Mouse (Mus musculus): ENCODE results near the gene Lmod2. TPM values are rescaled to one million over a fixed set of nuclear protein-coding genes. Genes with fewer than 3 reads are reported as not detected.

Gene Lmod2
- total and polyA plus RNA-seq, 3 experiments: 191 to 757 (median 691) TPM

DNA sequence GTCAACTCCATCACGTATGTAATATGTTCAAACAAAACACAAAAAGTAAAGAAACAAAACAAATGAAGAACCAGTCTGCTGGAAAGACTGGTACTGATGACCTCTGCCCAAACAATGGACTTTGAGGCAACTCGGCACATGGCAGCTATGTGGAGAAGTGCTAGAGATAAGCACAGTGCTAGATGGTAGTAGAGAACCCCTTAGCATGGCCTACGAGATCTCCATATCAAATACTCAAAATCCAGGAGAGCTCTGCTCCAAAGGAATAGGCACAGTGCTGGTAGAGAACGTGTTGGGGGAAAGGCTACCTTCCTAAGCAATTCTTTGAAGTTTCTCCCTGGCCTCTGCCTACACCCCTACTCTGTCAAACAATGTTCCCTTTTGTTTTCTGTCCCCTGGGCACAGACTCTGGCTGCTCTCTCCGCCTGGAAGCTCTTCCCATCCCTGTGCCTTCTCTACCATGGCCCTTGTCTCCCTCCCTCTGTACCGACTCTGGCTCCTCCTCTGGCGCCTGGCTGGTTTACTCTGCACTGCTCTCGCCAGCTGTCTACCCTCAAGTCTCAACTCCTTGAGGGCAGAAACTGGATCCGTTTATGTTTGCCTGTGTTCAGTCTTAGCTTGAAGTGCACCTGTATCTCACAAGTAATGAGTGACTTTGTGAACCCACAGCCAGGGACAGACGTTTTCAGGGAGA is 5.9 kb upstream of the Lmod2 start:
- H3K4me3 ChIP-seq: no peak overlapping the region
- H3K36me3 ChIP-seq (ENCODE audit: control insufficient read depth, insufficient read depth, low read length): peaks cover 8% of the 10 kb centered on the region
- no peak overlapping the region; the same call in 1 of the 2 replicates for H3K9ac ChIP-seq (ENCODE audit: low read depth, low read length)
- peak overlapping the region; percentile 28; the same call in 1 of the 2 replicates for H3K27ac ChIP-seq
- peaks cover 5% of the 10 kb centered on the region for H3K4me1 ChIP-seq (ENCODE audit: control insufficient read depth, insufficient read depth, low read length)
- intact Hi-C loops (cut with DNase I): no loop called here
- H3K79me2 ChIP-seq (replicated peaks; ENCODE audit: control insufficient read depth, insufficient read depth, low read length): no peaks in the 10 kb centered on the region
- TF ChIP-seq EP300 (IDR thresholded peaks at IDR 0.05; ENCODE audit: insufficient read depth, low read depth, low read length) (no peak), CTCF (IDR thresholded peaks at IDR 0.05) (no peak), POLR2A (IDR thresholded peaks at IDR 0.05; ENCODE audit: insufficient read depth, low read depth, low read length) (no peak)
- WGBS: 49% methylated on average over 10 of the region's 10 CpGs
- no peaks in the 10 kb centered on the region for H3K27me3 ChIP-seq (ENCODE audit: control insufficient read depth, insufficient read depth, low read length)
- no peak for DNase-seq

DNA sequence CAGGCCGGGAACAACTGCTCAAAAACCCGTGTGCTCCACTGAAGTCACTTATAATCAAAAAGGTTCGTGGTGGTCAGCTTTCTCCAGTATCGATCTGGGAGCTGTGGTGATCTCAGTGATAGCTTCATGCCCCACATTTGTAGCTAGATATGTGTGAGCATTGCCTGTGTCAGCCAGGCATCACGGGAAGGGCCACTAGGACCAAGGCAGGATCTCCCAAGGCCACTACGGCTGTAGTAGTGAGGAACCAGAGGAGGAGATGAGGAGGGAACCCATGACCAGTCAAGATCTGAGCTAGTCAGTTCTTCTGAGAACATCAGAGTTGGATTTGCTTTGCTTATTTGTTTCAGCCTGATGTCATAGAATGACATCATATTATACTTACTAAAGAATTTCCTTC is 1.6 kb downstream of the Lmod2 start:
- TF ChIP-seq EP300 (IDR thresholded peaks at IDR 0.05; ENCODE audit: insufficient read depth, low read depth, low read length) (no peak), CTCF (IDR thresholded peaks at IDR 0.05) (no peak), POLR2A (IDR thresholded peaks at IDR 0.05; ENCODE audit: insufficient read depth, low read depth, low read length) (peak; percentile 68)
- intact Hi-C loops (cut with DNase I): loop anchor here (5.0 kb wide), 1 partner anchor 57 kb away; no protein-coding TSS in a partner anchor
- Histone ChIP-seq H3K27ac (peak overlapping the region; percentile 97), H3K4me1 (ENCODE audit: control insufficient read depth, insufficient read depth, low read length) (peaks cover 8% of the 10 kb centered on the region), H3K9ac (ENCODE audit: low read depth, low read length) (peak overlapping the region; percentile 75), H3K27me3 (ENCODE audit: control insufficient read depth, insufficient read depth, low read length) (no peaks in the 10 kb centered on the region), H3K36me3 (ENCODE audit: control insufficient read depth, insufficient read depth, low read length) (peaks cover 17% of the 10 kb centered on the region), H3K79me2 (replicated peaks; ENCODE audit: control insufficient read depth, insufficient read depth, low read length) (no peaks in the 10 kb centered on the region), H3K4me3 (peak overlapping the region; percentile 42)
- 48% methylated on average over 6 of the region's 6 CpGs for WGBS
- DNase-seq: no peak

DNA sequence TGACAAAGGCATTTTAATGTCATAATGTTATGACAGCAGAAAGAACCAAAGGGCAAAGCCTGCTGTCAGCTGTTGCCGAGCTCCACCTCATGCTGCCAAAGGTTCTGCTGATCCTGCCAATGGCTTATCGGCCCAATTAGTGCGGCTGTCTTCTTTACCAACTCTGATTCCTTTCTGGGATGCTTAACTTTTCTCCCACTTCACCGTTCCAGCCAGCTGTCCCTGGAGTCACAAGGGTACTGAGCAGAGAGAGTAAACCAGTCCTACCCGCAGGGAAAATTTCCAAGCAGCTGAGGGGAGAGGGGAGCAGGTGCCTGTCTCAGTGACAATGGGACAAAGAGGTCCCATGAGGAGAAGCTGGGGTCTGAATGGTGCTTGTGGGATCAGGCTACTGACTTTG is 2.1 kb downstream of the Lmod2 start:
- Histone ChIP-seq H3K9ac (ENCODE audit: low read depth, low read length) (peak overlapping the region; percentile 85), H3K4me3 (peak overlapping the region; percentile 42), H3K79me2 (replicated peaks; ENCODE audit: control insufficient read depth, insufficient read depth, low read length) (no peaks in the 10 kb centered on the region), H3K27me3 (ENCODE audit: control insufficient read depth, insufficient read depth, low read length) (no peaks in the 10 kb centered on the region), H3K36me3 (ENCODE audit: control insufficient read depth, insufficient read depth, low read length) (peaks cover 21% of the 10 kb centered on the region), H3K27ac (peak overlapping the region; percentile 97), H3K4me1 (ENCODE audit: control insufficient read depth, insufficient read depth, low read length) (peaks cover 8% of the 10 kb centered on the region)
- no peak for DNase-seq
- WGBS: 53% methylated on average over 5 of the region's 5 CpGs
- intact Hi-C loops (cut with DNase I): loop anchor here (5.0 kb wide), 2 partner anchors 32 to 57 kb away; no protein-coding TSS in a partner anchor
- TF ChIP-seq EP300 (IDR thresholded peaks at IDR 0.05; ENCODE audit: insufficient read depth, low read depth, low read length): peak; percentile 56; the same call in 1 of the 2 replicates
- TF ChIP-seq CTCF (IDR thresholded peaks at IDR 0.05): no peak
- peak; percentile 68 for TF ChIP-seq POLR2A (IDR thresholded peaks at IDR 0.05; ENCODE audit: insufficient read depth, low read depth, low read length)

DNA sequence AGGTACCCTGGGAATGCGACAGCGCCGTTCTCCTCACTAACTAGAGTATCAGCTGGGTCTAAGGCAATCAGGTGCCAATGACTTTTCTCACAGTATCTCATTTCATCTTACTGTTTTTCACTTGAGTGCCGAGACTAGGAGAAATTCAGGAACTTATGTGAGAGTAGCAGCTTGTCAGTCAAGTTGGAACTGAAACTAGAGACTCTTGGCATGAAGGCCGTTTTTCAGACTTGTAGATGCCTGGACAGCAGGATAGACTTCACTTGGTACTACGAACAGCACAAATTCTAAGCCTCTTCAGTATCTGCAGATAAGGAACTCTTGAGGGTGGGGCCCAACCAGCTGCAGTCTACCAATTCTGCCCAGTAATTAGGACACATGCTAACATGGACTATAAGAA is 2.6 kb downstream of the Lmod2 start:
- Histone ChIP-seq H3K27ac (peak overlapping the region; percentile 97), H3K4me1 (ENCODE audit: control insufficient read depth, insufficient read depth, low read length) (peaks cover 8% of the 10 kb centered on the region), H3K27me3 (ENCODE audit: control insufficient read depth, insufficient read depth, low read length) (no peaks in the 10 kb centered on the region), H3K9ac (ENCODE audit: low read depth, low read length) (peak overlapping the region; percentile 85), H3K79me2 (replicated peaks; ENCODE audit: control insufficient read depth, insufficient read depth, low read length) (no peaks in the 10 kb centered on the region), H3K36me3 (ENCODE audit: control insufficient read depth, insufficient read depth, low read length) (peaks cover 24% of the 10 kb centered on the region), H3K4me3 (peak overlapping the region; percentile 42)
- intact Hi-C loops (cut with DNase I): loop anchor here (5.0 kb wide), 1 partner anchor 33 kb away; no protein-coding TSS in a partner anchor
- no peak for DNase-seq
- WGBS: 56% methylated on average over 6 of the region's 6 CpGs
- 0 out of 2 replicates have a peak, but pooled peaks have one; percentile 2 for TF ChIP-seq EP300 (IDR thresholded peaks at IDR 0.05; ENCODE audit: insufficient read depth, low read depth, low read length)
- TF ChIP-seq CTCF (IDR thresholded peaks at IDR 0.05): no peak

DNA sequence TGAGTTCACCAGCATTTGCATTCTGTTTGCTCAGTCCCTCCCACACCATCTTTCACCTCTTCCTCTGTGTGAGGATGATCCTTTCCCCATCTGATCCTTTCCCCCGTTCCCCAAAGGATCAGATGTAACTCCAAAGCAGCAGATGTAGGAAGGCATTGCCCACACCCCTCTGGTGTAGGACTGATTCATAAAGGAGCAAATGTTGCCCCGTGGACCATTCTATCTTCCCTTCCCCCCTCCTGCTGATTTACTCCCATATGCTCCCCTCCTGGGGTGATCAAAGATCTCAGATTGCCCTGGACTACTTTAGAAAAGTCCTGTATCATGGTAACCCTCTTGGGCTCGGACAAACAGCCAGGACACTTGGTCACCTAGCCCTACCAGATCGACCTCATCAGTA is 3.2 kb downstream of the Lmod2 start:
- WGBS: 53% methylated on average over 4 of the region's 4 CpGs
- peak overlapping the region; percentile 85 for H3K9ac ChIP-seq (ENCODE audit: low read depth, low read length)
- peaks cover 8% of the 10 kb centered on the region for H3K4me1 ChIP-seq (ENCODE audit: control insufficient read depth, insufficient read depth, low read length)
- H3K79me2 ChIP-seq (replicated peaks; ENCODE audit: control insufficient read depth, insufficient read depth, low read length): no peaks in the 10 kb centered on the region
- peak overlapping the region; percentile 42 for H3K4me3 ChIP-seq
- intact Hi-C loops (cut with DNase I): loop anchor here (5.0 kb wide), 1 partner anchor 33 kb away; no protein-coding TSS in a partner anchor
- H3K36me3 ChIP-seq (ENCODE audit: control insufficient read depth, insufficient read depth, low read length): peaks cover 28% of the 10 kb centered on the region
- DNase-seq: no peak
- 0 out of 2 replicates have a peak, but pooled peaks have one; percentile 15 for TF ChIP-seq EP300 (IDR thresholded peaks at IDR 0.05; ENCODE audit: insufficient read depth, low read depth, low read length)
- no peak for TF ChIP-seq CTCF (IDR thresholded peaks at IDR 0.05)
- no peaks in the 10 kb centered on the region for H3K27me3 ChIP-seq (ENCODE audit: control insufficient read depth, insufficient read depth, low read length)
- H3K27ac ChIP-seq: peak overlapping the region; percentile 97

DNA sequence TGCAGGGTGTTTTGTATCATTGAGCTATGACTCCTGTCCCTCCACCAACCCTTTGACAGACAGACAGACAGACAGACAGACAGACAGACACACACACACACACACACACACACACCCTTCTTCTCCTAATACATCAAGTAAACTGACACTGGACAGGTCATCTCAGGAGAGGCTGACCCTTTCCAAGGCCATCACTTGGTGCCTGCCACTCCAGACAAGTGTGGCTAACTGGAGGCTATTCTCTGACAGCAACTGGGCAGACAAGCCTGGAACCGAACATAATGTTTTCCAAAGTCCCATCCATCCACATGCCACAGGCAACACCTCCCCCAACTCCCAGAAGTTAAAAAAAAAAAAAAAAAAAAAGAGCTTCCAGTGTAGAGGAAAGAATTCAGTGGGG is 4.1 kb downstream of the Lmod2 start:
- H3K27me3 ChIP-seq (ENCODE audit: control insufficient read depth, insufficient read depth, low read length): no peaks in the 10 kb centered on the region
- H3K79me2 ChIP-seq (replicated peaks; ENCODE audit: control insufficient read depth, insufficient read depth, low read length): no peaks in the 10 kb centered on the region
- WGBS: 23% methylated on average over 1 of the region's 1 CpGs
- DNase-seq: no peak
- peak overlapping the region; percentile 7; the same call in 1 of the 2 replicates for H3K4me3 ChIP-seq
- intact Hi-C loops (cut with DNase I): loop anchor here (5.0 kb wide), 1 partner anchor 34 kb away; no protein-coding TSS in a partner anchor
- H3K9ac ChIP-seq (ENCODE audit: low read depth, low read length): peak overlapping the region; percentile 65
- peak overlapping the region; percentile 97 for H3K27ac ChIP-seq
- no peak for TF ChIP-seq CTCF (IDR thresholded peaks at IDR 0.05)
- peak; percentile 67 for TF ChIP-seq POLR2A (IDR thresholded peaks at IDR 0.05; ENCODE audit: insufficient read depth, low read depth, low read length)
- peak; percentile 90 for TF ChIP-seq EP300 (IDR thresholded peaks at IDR 0.05; ENCODE audit: insufficient read depth, low read depth, low read length)
- H3K36me3 ChIP-seq (ENCODE audit: control insufficient read depth, insufficient read depth, low read length): peaks cover 33% of the 10 kb centered on the region
- peaks cover 8% of the 10 kb centered on the region for H3K4me1 ChIP-seq (ENCODE audit: control insufficient read depth, insufficient read depth, low read length)
